Mouse (Mus musculus): ENCODE results near the gene Olfr572.
A peak's percentile ranks its signal among the peaks of the same experiment; 100 is the strongest.

Gene Olfr572

GRCm38 (mm10) chr7:102924109-102924508, at the start of gene Olfr572:
Olfr572 (plus strand) TSS chr7:102924409.
- no peak for DNase-seq (ENCODE audit: extremely low spot score, low read depth, low spot score)

GRCm38 (mm10) chr7:102876822-102877221, 47.4 kb upstream of the Olfr572 start, which contains the start of gene Olfr568:
Olfr568 (plus strand) TSS chr7:102877122.
- no peak for DNase-seq (ENCODE audit: extremely low spot score, low read depth, low spot score)

- DNase-seq (ENCODE audit: extremely low spot score, low read depth, low spot score) = no peak
Measured at GRCm38 (mm10) chr7:102890782-102891181, 33.4 kb upstream of the Olfr572 start, which contains the start of gene Olfr569. Olfr569 (minus strand) TSS chr7:102890882.

GRCm38 (mm10) chr7:102915261-102915660, 8.9 kb upstream of the Olfr572 start:
- no peak for DNase-seq (ENCODE audit: extremely low spot score, low read depth, low spot score)

- DNase-seq (ENCODE audit: extremely low spot score, low read depth, low spot score) = no peak
Measured at GRCm38 (mm10) chr7:102916405-102916804, 7.8 kb upstream of the Olfr572 start.

- no peak for DNase-seq (ENCODE audit: extremely low spot score, low read depth, low spot score)
Measured at GRCm38 (mm10) chr7:102917032-102917875, 7.0 kb upstream of the Olfr572 start, which contains the start of gene Olfr571. Olfr571 (minus strand) TSS chr7:102917536.

GRCm38 (mm10) chr7:102919632-102920031, 4.6 kb upstream of the Olfr572 start:
- peak; percentile 30 for DNase-seq (ENCODE audit: extremely low spot score, low read depth, low spot score)

- no peak for DNase-seq (ENCODE audit: extremely low spot score, low read depth, low spot score)
Measured at GRCm38 (mm10) chr7:102927105-102927504, 2.9 kb downstream of the Olfr572 start.

GRCm38 (mm10) chr7:102942475-102942874, 18.3 kb downstream of the Olfr572 start, which contains the start of gene Olfr573-ps1:
Olfr573-ps1 (minus strand) TSS chr7:102942575.
- no peak for DNase-seq (ENCODE audit: extremely low spot score, low read depth, low spot score)

- DNase-seq (ENCODE audit: extremely low spot score, low read depth, low spot score) = no peak
Measured at GRCm38 (mm10) chr7:102943417-102943816, 19.2 kb downstream of the Olfr572 start.

- no peak for DNase-seq (ENCODE audit: extremely low spot score, low read depth, low spot score)
Measured at GRCm38 (mm10) chr7:102948167-102948566, 24.0 kb downstream of the Olfr572 start, which contains the start of gene Olfr574. Olfr574 (plus strand) TSS chr7:102948467.

- DNase-seq (ENCODE audit: extremely low spot score, low read depth, low spot score) = no peak
Measured at GRCm38 (mm10) chr7:102950732-102951131, 26.5 kb downstream of the Olfr572 start.

- DNase-seq (ENCODE audit: extremely low spot score, low read depth, low spot score) = no peak
Measured at GRCm38 (mm10) chr7:102958137-102958536, 33.9 kb downstream of the Olfr572 start.

- no peak for DNase-seq (ENCODE audit: extremely low spot score, low read depth, low spot score)
Measured at GRCm38 (mm10) chr7:102958593-102958992, 34.4 kb downstream of the Olfr572 start, which contains the start of gene Olfr575. Olfr575 (minus strand) TSS chr7:102958775.

GRCm38 (mm10) chr7:102962360-102962759, 38.2 kb downstream of the Olfr572 start, which contains the start of gene Olfr576:
Olfr576 (plus strand) TSS chr7:102962660.
- no peak for DNase-seq (ENCODE audit: extremely low spot score, low read depth, low spot score)

- DNase-seq (ENCODE audit: extremely low spot score, low read depth, low spot score) = no peak
Measured at GRCm38 (mm10) chr7:102974399-102974798, 50.2 kb downstream of the Olfr572 start.

- no peak for DNase-seq (ENCODE audit: extremely low spot score, low read depth, low spot score)
Measured at GRCm38 (mm10) chr7:102975843-102976242, 51.6 kb downstream of the Olfr572 start, which contains the start of gene Olfr577. Olfr577 (minus strand) TSS chr7:102975943.
